Mouse (Mus musculus): ENCODE data around the gene Prps1. TPM values are rescaled to one million over a fixed set of nuclear protein-coding genes. Genes with fewer than 3 reads are reported as not detected.

Gene Prps1
- total RNA-seq, 2 experiments from 2014 or later = 20.7 to 25.6 TPM

Other genes with a start within 250 kb of the Prps1 start
- under 1 TPM in 1 of 2 experiments, not detected in 1; 0.07 TPM for gene Frmpd3, start 114.3 kb upstream of the Prps1 start, total RNA-seq (2021)
- gene Tsc22d3, start 144.0 kb downstream of the Prps1 start, total RNA-seq (2021) = 100 to 1,000 TPM; 118 to 142 TPM
- gene Mid2, start 208.0 kb downstream of the Prps1 start, total RNA-seq (2021) = 10 to 100 TPM; 27.2 to 34.3 TPM

All from adrenal gland, postnatal 36 days (tissue).